Mouse (Mus musculus): ENCODE measurements around the gene Slc25a3.

DNA sequence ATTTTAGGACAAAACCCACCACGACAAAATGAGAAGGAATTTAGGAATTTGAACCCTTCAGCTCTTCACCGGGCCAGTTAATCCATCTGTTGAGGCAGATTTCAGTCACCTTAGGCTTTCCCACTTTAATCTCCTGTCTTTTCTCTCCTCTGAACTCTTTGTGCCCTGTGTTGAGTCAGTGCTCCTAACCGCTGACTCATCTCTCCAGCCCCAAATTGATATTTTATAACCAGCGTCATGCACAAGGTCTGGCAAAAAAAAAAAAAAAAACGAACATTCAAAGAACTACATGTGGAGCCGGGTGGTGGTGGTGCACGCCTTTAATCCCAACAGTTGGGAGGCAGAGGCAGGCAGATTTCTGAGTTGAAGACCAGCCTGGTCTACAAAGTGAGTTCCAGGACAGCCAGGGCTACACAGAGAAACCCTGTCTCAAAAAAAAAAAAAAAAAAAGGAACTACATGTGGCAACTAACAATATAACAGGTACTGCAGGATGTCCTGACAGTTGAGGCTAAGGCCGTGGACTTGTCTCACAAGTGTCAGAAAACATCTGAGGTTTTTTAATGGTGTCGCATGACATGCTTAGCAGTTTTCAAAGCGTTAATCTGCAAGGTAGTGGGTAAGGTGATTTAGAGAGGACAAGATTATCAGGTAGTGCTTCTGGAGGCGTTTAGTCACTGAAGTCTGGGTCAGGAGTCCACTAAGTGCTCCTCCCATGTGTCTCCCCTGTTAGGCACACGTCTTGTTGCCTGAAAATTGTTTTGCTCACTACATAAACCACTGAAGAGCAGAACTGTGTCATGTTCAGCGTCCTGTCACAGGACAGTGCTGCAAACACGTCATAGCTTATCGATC is 29.4 kb downstream of the Slc25a3 start:
- TF ChIP-seq CTCF (IDR thresholded peaks at IDR 0.05; ENCODE audit: extremely low read depth, insufficient read depth, low read length): no peak
- TF ChIP-seq POLR2A (IDR thresholded peaks at IDR 0.05; ENCODE audit: extremely low read depth, insufficient read depth, low read length): no peak

All from cortical plate, adult 2 months (tissue).